Mouse (Mus musculus): Measurements from ENCODE around the gene Ky. TPM values are rescaled to one million over a fixed set of nuclear protein-coding genes. Genes with fewer than 3 reads are reported as not detected.

The Ky gene
- total and polyA plus RNA-seq, 3 experiments = not detected

GRCm38 (mm10) chr9:102495266-102495665 is 10.3 kb upstream of the Ky start:
- Histone ChIP-seq H3K27ac (ENCODE audit: insufficient read depth, low read depth) (no peak overlapping the region), H3K27me3 (replicated peaks) (peaks cover 1% of the 10 kb centered on the region), H3K9me3 (replicated peaks; ENCODE audit: low read length) (peaks cover 66% of the 10 kb centered on the region), H3K4me1 (ENCODE audit: control insufficient read depth in 1 of 2, insufficient read depth in 2 of 2) (no peaks in the 10 kb centered on the region), H3K4me2 (ENCODE audit: insufficient read depth, low read depth, poor library complexity, severe bottlenecking) (no peak overlapping the region), H3K4me3 (replicated peaks in 1 of 3; ENCODE audit: low read depth in 2 of 3, low read length in 2 of 3, poor library complexity in 1 of 3) (no peak overlapping the region), H3K9ac (ENCODE audit: insufficient read depth, low read depth) (no peak overlapping the region), H3K79me2 (replicated peaks; ENCODE audit: control insufficient read depth, extremely low read depth, insufficient read depth, poor library complexity, severe bottlenecking) (no peaks in the 10 kb centered on the region), H3K36me3 (replicated peaks in 1 of 2; ENCODE audit: control insufficient read depth in 1 of 2, insufficient read depth in 1 of 2, low read length in 1 of 2) (no peaks in the 10 kb centered on the region)
- in situ Hi-C loops (cut with MboI; ENCODE audit: low pct_ligation_motif_present, low pct_unique_long_range_greater_than_20kb, low sequenced_read_pairs) (no loop called here), dilution Hi-C loops (cut with MboI; ENCODE audit: extremely low pct_ligation_motif_present, extremely low pct_unique_long_range_greater_than_20kb, low sequenced_read_pairs) (no loop called here)
- no peak for DNase-seq (ENCODE audit: extremely low read depth)
- no peak for TF ChIP-seq JUN (IDR thresholded peaks at IDR 0.05; ENCODE audit: insufficient read depth, low read depth, low read length)
- TF ChIP-seq ZKSCAN1 (IDR thresholded peaks at IDR 0.05; ENCODE audit: borderline replicate concordance, low read depth, low read length) = no peak
- TF ChIP-seq TCF12 (IDR thresholded peaks at IDR 0.05; ENCODE audit: low read depth, low read length) = no peak
- no peak for TF ChIP-seq USF2 (conservative IDR thresholded peaks at IDR 0.05; ENCODE audit: low read depth, low read length)
- no peak for TF ChIP-seq JUND (conservative IDR thresholded peaks at IDR 0.05; ENCODE audit: low read depth, low read length)
- no peak for TF ChIP-seq CTCF (conservative IDR thresholded peaks at IDR 0.05 in 1 of 2, IDR thresholded peaks at IDR 0.05 in 1 of 2; ENCODE audit: low read depth in 2 of 2, low read length in 2 of 2)
- TF ChIP-seq MAFK (IDR thresholded peaks at IDR 0.05; ENCODE audit: insufficient replicate concordance, low read length) = no peak
- no peak for TF ChIP-seq UBTF (IDR thresholded peaks at IDR 0.05; ENCODE audit: low read depth, low read length)
- TF ChIP-seq TBP (conservative IDR thresholded peaks at IDR 0.05; ENCODE audit: low read depth, low read length) = no peak
- TF ChIP-seq RCOR1 (conservative IDR thresholded peaks at IDR 0.05; ENCODE audit: low read depth, low read length) = no peak
- TF ChIP-seq GABPA (IDR thresholded peaks at IDR 0.05; ENCODE audit: insufficient replicate concordance, low read depth, low read length) = no peak
- TF ChIP-seq POLR2AphosphoS2 (IDR thresholded peaks at IDR 0.05; ENCODE audit: low read depth, low read length) = no peak
- no peak for TF ChIP-seq MEF2A (IDR thresholded peaks at IDR 0.05; ENCODE audit: borderline replicate concordance, low read depth, low read length)
- TF ChIP-seq USF1 (IDR thresholded peaks at IDR 0.05; ENCODE audit: low read depth, low read length) = no peak
- TF ChIP-seq ETS1 (conservative IDR thresholded peaks at IDR 0.05; ENCODE audit: low read depth, low read length) = no peak
- no peak for TF ChIP-seq E2F4 (IDR thresholded peaks at IDR 0.05; ENCODE audit: insufficient replicate concordance, low read depth, low read length)
- TF ChIP-seq HCFC1 (IDR thresholded peaks at IDR 0.05; ENCODE audit: low read depth, low read length) = no peak

GRCm38 (mm10) chr9:102496481-102497041 is 9.0 kb upstream of the Ky start:
- in situ Hi-C loops (cut with MboI; ENCODE audit: low pct_ligation_motif_present, low pct_unique_long_range_greater_than_20kb, low sequenced_read_pairs) (no loop called here), dilution Hi-C loops (cut with MboI; ENCODE audit: extremely low pct_ligation_motif_present, extremely low pct_unique_long_range_greater_than_20kb, low sequenced_read_pairs) (no loop called here)
- no peak for TF ChIP-seq CTCF (conservative IDR thresholded peaks at IDR 0.05 in 1 of 2, IDR thresholded peaks at IDR 0.05 in 1 of 2; ENCODE audit: low read depth in 2 of 2, low read length in 2 of 2)
- TF ChIP-seq JUN (IDR thresholded peaks at IDR 0.05; ENCODE audit: insufficient read depth, low read depth, low read length) = no peak
- TF ChIP-seq SIN3A (IDR thresholded peaks at IDR 0.05; ENCODE audit: low read length) = no peak
- TF ChIP-seq POLR2A (IDR thresholded peaks at IDR 0.05; ENCODE audit: low read depth, low read length) = no peak
- H3K4me2 ChIP-seq (ENCODE audit: insufficient read depth, low read depth, poor library complexity, severe bottlenecking) = no peak overlapping the region
- peaks cover 70% of the 10 kb centered on the region for H3K9me3 ChIP-seq (replicated peaks; ENCODE audit: low read length)
- H3K27me3 ChIP-seq (replicated peaks) = peaks cover 3% of the 10 kb centered on the region
- H3K4me3 ChIP-seq (replicated peaks in 1 of 3; ENCODE audit: low read depth in 2 of 3, low read length in 2 of 3, poor library complexity in 1 of 3) = no peak overlapping the region
- no peak overlapping the region for H3K9ac ChIP-seq (ENCODE audit: insufficient read depth, low read depth)
- DNase-seq (ENCODE audit: extremely low read depth) = no peak
- H3K79me2 ChIP-seq (replicated peaks; ENCODE audit: control insufficient read depth, extremely low read depth, insufficient read depth, poor library complexity, severe bottlenecking) = no peaks in the 10 kb centered on the region
- H3K27ac ChIP-seq (ENCODE audit: insufficient read depth, low read depth) = no peak overlapping the region
- no peaks in the 10 kb centered on the region for H3K4me1 ChIP-seq (ENCODE audit: control insufficient read depth in 1 of 2, insufficient read depth in 2 of 2)
- no peaks in the 10 kb centered on the region for H3K36me3 ChIP-seq (replicated peaks in 1 of 2; ENCODE audit: control insufficient read depth in 1 of 2, insufficient read depth in 1 of 2, low read length in 1 of 2)

Data from CH12.LX (cell line).